Mouse (Mus musculus) lung, postnatal 0 days (tissue): Measurements from ENCODE around the gene Irak1. TPM values are rescaled to one million over a fixed set of nuclear protein-coding genes. Genes with fewer than 3 reads are reported as not detected.
A peak's percentile ranks its signal among the peaks of the same experiment; 100 is the strongest.

Experiments used
- ATAC-seq: fragments of 200-750 bp; cut with Nextera tagmentation; 2 replicates; pipeline ENCODE4 v1.8.0; 2017; ENCODE audit warnings: moderate library complexity
- DNase-seq: peaks from one replicate; pipeline ENCODE4 v3.0.0-alpha.2; 2016; ENCODE audit warnings: low spot score
- H3K27ac ChIP-seq: fragments of 300-500 bp; sonication (generic); 2 replicates; pipeline ENCODE4 v1.5.1; 2014; ENCODE audit warnings: antibody characterized with exemption, mild to moderate bottlenecking, low read length, mixed read lengths
- H3K27me3 ChIP-seq: fragments of 300-500 bp; sonication (generic); replicated peaks from 2 replicates; pipeline ENCODE4 v1.6.1; 2014; ENCODE audit warnings: low read length, mixed read lengths; ENCODE audit not compliant: insufficient read depth
- H3K36me3 ChIP-seq: fragments of 300-500 bp; sonication (generic); 2 replicates; pipeline ENCODE4 v1.6.1; 2014; ENCODE audit warnings: low read length, mixed read lengths; ENCODE audit not compliant: insufficient read depth
- H3K4me1 ChIP-seq: fragments of 300-500 bp; sonication (generic); 2 replicates; pipeline ENCODE4 v1.6.1; 2014; ENCODE audit warnings: antibody characterized with exemption, low read depth, low read length, mixed read lengths; ENCODE audit not compliant: insufficient read depth
- H3K4me2 ChIP-seq: fragments of 300-500 bp; sonication (generic); replicated peaks from 2 replicates; pipeline ENCODE4 v1.6.1; 2014; ENCODE audit warnings: low read depth, mild to moderate bottlenecking, low read length, moderate library complexity, mixed read lengths
- H3K4me3 ChIP-seq: fragments of 300-500 bp; sonication (generic); 2 replicates; pipeline ENCODE4 v1.5.1; 2014; ENCODE audit warnings: low read depth, low read length
- H3K9ac ChIP-seq: fragments of 300-500 bp; sonication (generic); replicated peaks from 2 replicates; pipeline ENCODE4 v1.6.1; 2014; ENCODE audit warnings: low read depth, mild to moderate bottlenecking
- H3K9me3 ChIP-seq: fragments of 300-500 bp; sonication (generic); 2 replicates; pipeline ENCODE4 v1.6.1; 2016; ENCODE audit warnings: low read length, mixed read lengths
- CTCF ChIP-seq: IDR thresholded peaks from 2 replicates; pipeline ENCODE4 v1.5.1; 2016; ENCODE audit warnings: antibody characterized with exemption, mild to moderate bottlenecking
- EP300 ChIP-seq: IDR thresholded peaks from 2 replicates; pipeline ENCODE4 v1.6.1; 2016; ENCODE audit warnings: antibody characterized with exemption, mild to moderate bottlenecking, control low read depth
- whole genome bisulfite sequencing: fragments of 180-500 bp; shearing (Covaris S2); extraction: QIAGEN DNeasy Blood & Tissue Kit; methylation state at CpG from one replicate; pipeline ENCODE4 v1.1.7; 2014; 5-methylcytosine and 5-hydroxymethylcytosine counted together
- microRNA counts: library from miRNA; unstranded; fragments of <30 nt; microRNA quantifications from one replicate; lab custom pipeline; 2015
- microRNA-seq: library from miRNA; unstranded; fragments of <30 nt; microRNA quantifications from one replicate; pipeline ENCODE4, GENCODE M21; 2016
- polyA plus RNA-seq: library from polyadenylated mRNA; unstranded; fragments of >200 nt; fragmentation: Nextera tagmentation; extraction: Ambion mirVana; gene quantifications from 2 replicates; pipeline ENCODE4 v1.2.1, GENCODE M21; 2015

The Irak1 gene
- polyA plus RNA-seq, 1 experiment from 2014 or later, result 39.4 TPM

DNA sequence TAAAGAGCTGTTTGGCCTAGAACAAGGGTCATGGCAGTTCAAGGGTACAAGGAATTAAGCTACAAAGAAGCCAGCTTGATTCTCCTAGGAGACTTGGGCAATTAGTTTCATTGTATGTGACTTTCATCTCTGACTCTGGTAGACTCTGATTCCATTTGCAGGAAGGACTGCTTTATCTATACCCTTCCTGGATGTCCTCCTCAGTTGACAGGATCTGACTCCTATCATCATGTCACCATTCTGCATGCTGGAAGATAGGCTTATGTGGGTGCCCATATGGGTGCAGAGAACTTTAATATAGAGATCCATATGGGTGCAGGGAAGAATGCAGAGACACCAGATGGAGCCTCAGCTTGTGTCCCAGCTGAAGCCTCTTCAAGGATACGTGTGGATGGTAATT is 54.6 kb downstream of the Irak1 start:
- Histone ChIP-seq H3K9me3 (no peaks in the 10 kb centered on the region), H3K36me3 (no peaks in the 10 kb centered on the region), H3K4me1 (no peaks in the 10 kb centered on the region; the same call in 1 of the 2 replicates), H3K27ac (no peak overlapping the region), H3K9ac (no peak overlapping the region), H3K27me3 (no peaks in the 10 kb centered on the region), H3K4me2 (no peak overlapping the region), H3K4me3 (no peak overlapping the region)
- 81% methylated on average over 1 of the region's 1 CpGs for WGBS
- no peak for DNase-seq
- TF ChIP-seq EP300 (no peak), CTCF (no peak)
- ATAC-seq, result no peak

DNA sequence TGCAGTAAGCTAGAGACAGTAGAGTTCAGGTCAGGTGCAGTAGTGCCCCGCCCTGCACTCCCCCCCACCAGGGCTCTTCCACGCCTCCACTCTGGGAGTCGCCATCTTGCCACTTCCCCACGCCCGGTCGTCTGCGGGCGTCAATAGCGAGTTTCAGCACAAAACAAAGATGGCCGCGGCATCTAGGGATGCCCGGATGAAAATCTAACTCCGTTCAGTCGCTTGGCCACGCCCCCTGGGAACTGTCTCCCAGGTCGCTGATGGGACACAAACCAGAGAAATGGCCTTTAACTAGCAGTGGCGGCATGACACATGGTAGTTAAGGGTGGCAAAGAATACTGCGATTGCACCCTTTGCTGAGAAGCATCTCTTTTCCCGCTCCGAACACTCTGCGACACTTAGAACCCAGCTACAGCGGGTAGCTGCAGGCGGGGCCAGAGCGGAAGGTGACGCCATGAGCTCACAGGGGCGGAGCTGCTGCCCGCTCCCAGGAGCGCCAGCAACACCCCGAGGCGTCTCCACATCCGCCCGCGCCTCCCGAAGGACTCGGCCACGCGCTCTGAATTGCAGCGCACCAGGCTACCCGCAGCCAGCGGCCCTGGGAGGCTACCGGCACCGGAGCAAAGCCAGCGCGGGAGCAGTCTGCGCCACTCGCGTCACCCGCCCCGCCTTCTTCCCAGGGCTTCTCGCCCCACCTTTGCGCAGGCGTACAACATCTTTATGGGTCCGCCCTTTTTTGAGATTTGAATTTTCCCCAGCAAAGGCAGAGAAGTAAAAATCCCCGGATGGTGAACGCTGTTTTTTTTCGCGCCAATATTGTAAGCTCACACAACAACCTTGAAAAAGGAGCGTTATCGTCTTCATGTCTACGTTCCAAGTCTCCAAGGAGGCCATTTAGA is 56.3 kb downstream of the Irak1 start:
- WGBS, result 12% methylated on average over 54 of the region's 60 CpGs
- Histone ChIP-seq H3K4me1 (no peaks in the 10 kb centered on the region; the same call in 1 of the 2 replicates), H3K27ac (peak overlapping the region; percentile 97), H3K9me3 (no peaks in the 10 kb centered on the region), H3K27me3 (no peaks in the 10 kb centered on the region), H3K4me2 (peak overlapping the region; percentile 48), H3K36me3 (no peaks in the 10 kb centered on the region), H3K9ac (peak overlapping the region; percentile 55), H3K4me3 (peak overlapping the region; percentile 60)
- TF ChIP-seq CTCF (no peak), EP300 (peak; percentile 16; the same call in 1 of the 2 replicates)
- peak; percentile 86 for ATAC-seq
- peak; percentile 95 for DNase-seq

DNA sequence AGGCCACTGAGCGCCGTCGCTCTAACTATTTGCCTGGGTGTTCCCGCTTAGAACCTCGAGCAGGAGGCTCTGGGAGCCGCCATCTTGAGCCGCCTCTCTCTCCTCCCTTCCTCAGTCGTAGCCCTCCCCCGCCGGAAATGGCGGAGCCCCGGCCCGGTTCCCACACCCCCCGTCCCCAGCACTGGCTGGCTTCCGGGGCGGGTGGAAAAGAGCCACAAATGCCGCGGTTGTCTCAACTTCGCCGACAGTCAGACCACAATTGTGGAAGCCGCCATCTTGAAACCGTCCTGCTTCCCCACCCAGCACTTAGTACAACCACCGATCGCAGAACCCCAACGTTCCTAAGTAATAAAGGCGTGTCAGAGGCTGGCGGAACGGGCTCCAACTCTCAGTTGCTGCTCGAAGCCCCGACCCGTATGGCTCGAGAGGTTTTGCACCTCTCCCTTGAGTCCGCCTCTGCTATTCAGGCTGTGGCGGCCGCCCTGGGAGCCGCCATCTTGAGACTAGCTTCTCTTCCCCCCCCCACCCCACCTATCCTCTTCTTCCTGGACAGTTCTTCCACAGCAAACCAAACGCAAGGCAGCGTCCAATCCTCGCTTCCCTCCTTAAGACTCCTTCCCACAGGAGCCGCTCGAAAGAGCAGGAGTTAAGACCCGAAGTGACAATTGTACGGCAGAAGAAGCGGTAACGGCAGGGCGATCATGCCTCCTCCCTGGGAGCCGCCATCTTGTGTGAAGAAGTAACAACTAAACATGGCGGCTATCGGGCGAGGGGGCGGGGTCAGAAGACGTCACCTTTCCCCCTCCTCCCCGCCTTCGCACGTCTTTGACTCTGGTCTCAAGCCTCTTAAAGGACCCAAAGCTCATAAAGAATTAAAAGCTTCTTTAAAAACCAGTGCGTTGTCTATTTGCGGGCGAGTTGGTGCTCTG is 57.2 kb downstream of the Irak1 start, which contains the start of gene Hcfc1:
TSS of gene Hcfc1 (minus strand) at position 110 of the 929 bp plus-strand sequence.
- Histone ChIP-seq H3K4me3 (peak within 1 kb of the TSS; percentile 60), H3K4me2 (peak within 1 kb of the TSS; percentile 57), H3K9ac (peak within 1 kb of the TSS; percentile 54), H3K4me1 (no peaks in the 10 kb centered on the region; the same call in 1 of the 2 replicates), H3K27me3 (no peaks in the 10 kb centered on the region), H3K36me3 (no peaks in the 10 kb centered on the region), H3K9me3 (no peaks in the 10 kb centered on the region), H3K27ac (peak within 1 kb of the TSS; percentile 97)
- ATAC-seq (peak; percentile 78), DNase-seq (peak; percentile 91)
- TF ChIP-seq CTCF (no peak), EP300 (no peak; the same call in 1 of the 2 replicates)
- 14% methylated on average over 54 of the region's 58 CpGs for WGBS

- Histone ChIP-seq H3K9me3 (no peaks in the 10 kb centered on the region), H3K27me3 (no peaks in the 10 kb centered on the region), H3K4me2 (peak overlapping the region; percentile 57), H3K27ac (peak overlapping the region; percentile 97; the same call in 1 of the 2 replicates), H3K4me3 (peak overlapping the region; percentile 60), H3K9ac (peak overlapping the region; percentile 54; the same call in 1 of the 2 replicates), H3K4me1 (no peaks in the 10 kb centered on the region; the same call in 1 of the 2 replicates), H3K36me3 (no peaks in the 10 kb centered on the region)
- DNase-seq (peak; percentile 49), ATAC-seq (no peak)
- WGBS, result 11% methylated on average over 20 of the region's 20 CpGs
- no peak for TF ChIP-seq EP300
- no peak for TF ChIP-seq CTCF
Observed at GRCm38 (mm10) chrX:73965307-73965706, 58.4 kb downstream of the Irak1 start.

DNA sequence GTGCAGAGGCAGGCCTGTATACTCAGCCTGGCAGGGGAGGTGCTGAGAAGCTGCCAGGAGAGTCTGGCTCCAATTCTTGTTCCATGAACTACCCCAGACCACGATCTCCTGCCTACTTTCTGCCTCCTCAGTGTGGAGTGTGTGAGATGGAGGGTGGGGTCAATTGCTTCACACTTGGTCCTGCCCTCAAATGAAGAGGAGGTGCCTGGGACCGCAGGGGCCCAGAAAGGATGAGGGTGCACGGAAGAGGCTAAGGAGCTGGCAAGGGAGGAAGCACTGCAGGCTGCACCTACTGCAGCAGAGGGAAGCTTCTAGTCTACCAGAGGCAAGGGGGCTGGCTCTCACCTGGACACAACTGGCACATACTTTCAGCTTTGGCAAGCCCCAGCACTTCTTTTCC is 59.4 kb downstream of the Irak1 start:
- ATAC-seq, result no peak
- no peaks in the 10 kb centered on the region for H3K27me3 ChIP-seq
- H3K4me3 ChIP-seq, result no peak overlapping the region
- H3K27ac ChIP-seq, result no peak overlapping the region
- H3K4me1 ChIP-seq, result no peaks in the 10 kb centered on the region; the same call in 1 of the 2 replicates
- peak; percentile 68 for DNase-seq
- no peaks in the 10 kb centered on the region for H3K36me3 ChIP-seq
- no peak overlapping the region for H3K9ac ChIP-seq
- peak overlapping the region; percentile 57 for H3K4me2 ChIP-seq
- no peak for TF ChIP-seq EP300
- no peak for TF ChIP-seq CTCF
- 21% methylated on average over 2 of the region's 3 CpGs for WGBS
- no peaks in the 10 kb centered on the region for H3K9me3 ChIP-seq

MicroRNAs encoded within 50 kb of the gene (microRNA counts, 519-probe panel; counts per million panel counts)
- not detected for microRNA mmu-miR-718 (lab: Ali Mortazavi, UCI)

Small RNA genes lying within 50 kb of the gene (microRNA-seq; reads per million reads assigned to microRNA genes)
- gene Mir5132 (0.73 reads per million), gene Mir718 (not detected)

Other genes with a start within 250 kb of the Irak1 start
- gene Srpk3, start 249.5 kb downstream of the Irak1 start, polyA plus RNA-seq, result 2.2 and 2.3 TPM in 2 replicates
- 146 and 154 TPM in 2 replicates for gene Idh3g, start 237.0 kb downstream of the Irak1 start, polyA plus RNA-seq
- gene Ssr4, start 236.9 kb downstream of the Irak1 start, polyA plus RNA-seq, result 237 and 286 TPM in 2 replicates
- 0.20 and 0.32 TPM in 2 replicates for gene Pdzd4, start 198.9 kb downstream of the Irak1 start, polyA plus RNA-seq
- gene Avpr2, start 131.8 kb downstream of the Irak1 start, polyA plus RNA-seq, result 0.08 and 0.11 TPM in 2 replicates
- 0.86 and 0.98 TPM in 2 replicates for gene L1cam, start 127.8 kb downstream of the Irak1 start, polyA plus RNA-seq
- gene Arhgap4, start 102.0 kb downstream of the Irak1 start, polyA plus RNA-seq, result 1.9 and 2.3 TPM in 2 replicates
- 54.6 and 55.3 TPM in 2 replicates for gene Naa10, start 102.0 kb downstream of the Irak1 start, polyA plus RNA-seq
- gene Renbp, start 93.1 kb downstream of the Irak1 start, polyA plus RNA-seq, result 79.4 and 83.5 TPM in 2 replicates
- gene Hcfc1, start 57.6 kb downstream of the Irak1 start, polyA plus RNA-seq, result 19.0 and 22.8 TPM in 2 replicates
- not detected in 2 replicates for gene Opn1mw, start 103.5 kb upstream of the Irak1 start, polyA plus RNA-seq
- gene Mecp2, start 111.4 kb upstream of the Irak1 start, polyA plus RNA-seq, result 9.8 and 10.0 TPM in 2 replicates
- gene Tex28, start 143.9 kb upstream of the Irak1 start, polyA plus RNA-seq, result not detected in 2 replicates
- not detected in 2 replicates for gene Tktl1, start 153.3 kb upstream of the Irak1 start, polyA plus RNA-seq
- 171 and 179 TPM in 2 replicates for gene Flna, start 225.9 kb upstream of the Irak1 start, polyA plus RNA-seq
- gene Emd, start 230.8 kb upstream of the Irak1 start, polyA plus RNA-seq, result 16.1 and 18.6 TPM in 2 replicates
- 661 and 759 TPM in 2 replicates for gene Rpl10, start 246.9 kb upstream of the Irak1 start, polyA plus RNA-seq